Mouse (Mus musculus): ENCODE measurements around the gene Syne4.

GRCm38 (mm10) chr7:30358378-30359186 lies 44.0 kb downstream of the Syne4 start:
- TF ChIP-seq CTCF (IDR thresholded peaks at IDR 0.05) (no peak), POLR2A (IDR thresholded peaks at IDR 0.05; ENCODE audit: insufficient read depth, low read depth, low read length) (no peak)
